Mouse (Mus musculus): ENCODE measurements at regions not wholly inside any gene's neighbourhood (a gene's known extent, or its start where the extent isn't known, plus 50 kb on each side); places are given as distances from the start of the nearest gene placed in this dataset.
"Not testable (repeated sequence)": the region's sequence is repeated elsewhere in the genome, so short reads cannot be mapped to it uniquely, and the experiment has no call there.

DNA sequence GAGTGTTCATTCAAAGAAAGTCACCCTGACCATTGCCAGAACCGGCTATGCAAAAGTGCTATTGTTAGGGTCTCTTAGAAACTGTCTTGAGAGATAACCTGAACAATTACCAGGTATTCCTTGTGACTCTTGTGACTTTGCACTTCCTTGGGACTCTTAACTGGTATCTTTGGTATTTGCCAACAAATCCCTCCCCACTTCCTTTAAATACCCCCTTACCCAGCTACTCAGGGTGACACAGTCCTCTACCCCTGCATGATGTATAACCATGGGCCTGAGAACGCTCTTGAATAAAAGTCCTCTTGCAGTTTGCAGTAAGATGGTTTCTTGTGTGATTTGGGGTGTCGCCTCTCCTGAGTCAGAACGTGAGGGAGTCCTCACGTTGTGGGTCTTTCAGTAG, 371.5 kb upstream of the 1700008P02Rik start:
- not testable (repeated sequence) for H3K9ac ChIP-seq; H3K27ac ChIP-seq (replicated peaks); H3K9me3 ChIP-seq (replicated peaks); H3K4me2 ChIP-seq (replicated peaks); ATAC-seq (ENCODE audit: insufficient number of reproducible peaks, low FRiP score, low TSS enrichment, low read depth); H3K36me3 ChIP-seq; H3K27me3 ChIP-seq; H3K4me3 ChIP-seq (replicated peaks); H3K4me1 ChIP-seq
- 79% methylated on average over 5 of the region's 5 CpGs for WGBS

DNA sequence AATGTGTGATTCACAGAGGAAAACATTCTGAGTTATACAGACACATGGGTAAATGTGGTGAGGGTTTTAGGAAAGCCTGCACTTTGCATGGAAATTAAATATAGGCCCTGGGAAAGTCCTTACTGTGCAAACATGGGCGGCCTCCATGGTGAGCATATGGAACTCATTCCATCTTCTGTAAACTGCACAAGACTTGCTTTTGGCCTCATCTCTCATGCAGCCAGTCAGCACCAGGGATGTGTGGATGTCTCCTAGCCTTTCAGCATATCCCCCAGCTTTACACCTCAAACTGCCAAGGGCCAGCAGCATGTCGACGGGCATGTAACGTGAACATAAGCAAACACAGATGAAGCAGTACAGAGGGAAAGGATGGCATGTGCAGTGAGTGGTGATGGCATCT, 364.7 kb upstream of the 1700008P02Rik start:
- Histone ChIP-seq H3K36me3 (no peaks in the 10 kb centered on the region), H3K4me2 (replicated peaks) (no peak overlapping the region), H3K4me1 (no peaks in the 10 kb centered on the region), H3K27ac (replicated peaks) (0 out of 2 replicates have a peak overlapping the region, but pooled peaks have one; percentile 44), H3K27me3 (no peaks in the 10 kb centered on the region), H3K9me3 (replicated peaks) (no peaks in the 10 kb centered on the region), H3K9ac (no peak overlapping the region), H3K4me3 (replicated peaks) (no peak overlapping the region)
- ATAC-seq (ENCODE audit: insufficient number of reproducible peaks, low FRiP score, low TSS enrichment, low read depth): peak; percentile 75
- WGBS: 30% methylated on average over 4 of the region's 4 CpGs

DNA sequence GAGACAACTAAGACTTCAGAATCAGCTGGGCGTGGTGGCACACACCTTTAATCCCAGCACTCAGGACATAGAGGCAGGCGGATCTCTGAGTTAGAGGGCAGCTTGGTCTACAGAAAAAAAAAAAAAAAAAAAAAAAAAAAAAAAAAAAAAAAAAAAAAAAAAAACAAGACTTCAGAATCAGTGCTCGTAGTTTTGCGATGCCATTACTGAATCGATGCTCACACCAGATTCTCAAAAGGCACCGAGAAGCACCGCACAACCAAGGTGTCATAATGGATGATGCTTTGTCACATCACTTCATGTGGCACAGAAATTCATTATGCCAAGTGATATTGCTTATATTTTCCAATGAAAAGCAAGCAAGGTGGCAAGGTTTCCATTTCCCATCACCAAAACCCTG, 337.4 kb upstream of the 1700008P02Rik start:
- Histone ChIP-seq H3K27me3 (no peaks in the 10 kb centered on the region), H3K9me3 (replicated peaks) (no peaks in the 10 kb centered on the region), H3K9ac (no peak overlapping the region), H3K4me1 (no peaks in the 10 kb centered on the region), H3K4me3 (replicated peaks) (no peak overlapping the region), H3K27ac (replicated peaks) (no peak overlapping the region), H3K4me2 (replicated peaks) (no peak overlapping the region), H3K36me3 (no peaks in the 10 kb centered on the region)
- 90% methylated on average over 7 of the region's 7 CpGs for WGBS
- no peak for ATAC-seq (ENCODE audit: insufficient number of reproducible peaks, low FRiP score, low TSS enrichment, low read depth)

DNA sequence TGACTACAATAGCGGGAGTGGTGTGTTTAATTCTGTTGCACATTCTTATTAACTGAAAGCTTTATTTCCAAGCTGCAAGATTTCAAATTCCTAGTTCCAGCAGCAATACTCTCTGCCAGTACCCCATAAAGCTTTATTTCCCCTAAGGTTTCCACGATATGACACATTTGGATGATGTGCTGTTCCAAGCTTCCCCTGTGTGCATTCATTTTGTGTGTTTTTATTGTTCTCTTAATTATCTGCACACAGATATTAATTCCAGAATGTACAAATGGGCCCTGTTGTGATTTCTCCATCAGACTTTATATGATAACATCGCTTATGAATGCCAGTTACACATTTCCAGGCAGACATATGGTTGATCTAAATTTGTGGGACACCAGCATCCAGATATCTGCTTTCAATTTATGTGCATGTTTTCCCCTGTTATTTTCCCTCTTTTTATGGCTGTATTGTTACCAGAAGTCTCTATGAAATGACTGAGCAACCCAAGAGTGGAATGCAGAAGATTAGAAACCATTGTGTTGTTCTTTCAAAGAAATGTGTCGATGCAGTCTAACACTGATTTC, 312.4 kb upstream of the 1700008P02Rik start:
- Histone ChIP-seq H3K27me3 (no peaks in the 10 kb centered on the region), H3K4me2 (replicated peaks) (no peak overlapping the region), H3K4me1 (no peaks in the 10 kb centered on the region), H3K9ac (no peak overlapping the region), H3K9me3 (replicated peaks) (no peaks in the 10 kb centered on the region), H3K27ac (replicated peaks) (no peak overlapping the region), H3K36me3 (no peaks in the 10 kb centered on the region), H3K4me3 (replicated peaks) (no peak overlapping the region)
- 43% methylated on average over 4 of the region's 4 CpGs for WGBS
- ATAC-seq (ENCODE audit: insufficient number of reproducible peaks, low FRiP score, low TSS enrichment, low read depth): no peak

DNA sequence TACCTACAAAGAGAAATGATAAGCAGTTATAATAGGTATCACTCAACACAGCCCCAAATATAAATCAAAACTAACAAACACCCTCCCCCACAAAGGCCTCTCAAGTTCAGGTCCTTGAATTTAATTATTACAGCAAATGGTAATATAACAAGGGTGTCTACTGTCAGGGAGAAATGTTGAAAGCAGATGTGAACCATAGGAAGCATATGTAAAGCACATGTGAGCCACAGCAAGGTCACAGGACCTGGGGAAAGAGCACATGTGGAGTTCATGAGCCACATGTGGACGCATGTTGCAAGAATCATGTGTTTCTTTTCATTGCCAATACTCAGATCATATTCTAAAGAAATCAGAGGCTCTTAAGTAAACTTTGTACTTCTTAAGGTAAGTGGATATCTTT, 306.5 kb upstream of the 1700008P02Rik start:
- H3K36me3 ChIP-seq: no peaks in the 10 kb centered on the region
- no peak overlapping the region for H3K4me3 ChIP-seq (replicated peaks)
- ATAC-seq (ENCODE audit: insufficient number of reproducible peaks, low FRiP score, low TSS enrichment, low read depth): no peak
- H3K4me2 ChIP-seq (replicated peaks): no peak overlapping the region
- no peaks in the 10 kb centered on the region for H3K4me1 ChIP-seq
- H3K27ac ChIP-seq (replicated peaks): no peak overlapping the region
- H3K9me3 ChIP-seq (replicated peaks): no peaks in the 10 kb centered on the region
- H3K27me3 ChIP-seq: no peaks in the 10 kb centered on the region
- 18% methylated on average over 1 of the region's 1 CpGs for WGBS
- H3K9ac ChIP-seq: no peak overlapping the region

DNA sequence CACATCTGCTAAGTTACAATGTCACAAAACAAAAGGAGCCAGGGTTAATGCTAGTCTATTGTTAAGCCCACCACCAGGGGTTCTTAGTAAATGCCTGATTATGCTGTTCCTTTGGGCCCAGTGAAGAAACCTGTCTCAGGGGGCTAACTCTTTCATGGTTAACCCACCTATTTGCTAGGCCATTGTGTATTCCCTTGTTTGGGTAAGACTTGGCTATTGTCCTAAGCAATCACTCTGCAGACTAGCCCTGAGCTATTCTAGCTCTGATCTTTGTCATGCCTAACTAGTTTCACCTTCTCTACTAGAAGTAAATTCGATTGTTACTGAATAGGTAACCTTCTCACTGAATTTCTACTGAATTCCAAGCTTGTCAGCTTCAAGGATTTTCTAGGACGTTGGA, 302.4 kb upstream of the 1700008P02Rik start:
- H3K4me2 ChIP-seq (replicated peaks); H3K9me3 ChIP-seq (replicated peaks); H3K27me3 ChIP-seq; H3K27ac ChIP-seq (replicated peaks); H3K4me1 ChIP-seq; H3K36me3 ChIP-seq; ATAC-seq (ENCODE audit: insufficient number of reproducible peaks, low FRiP score, low TSS enrichment, low read depth); H3K4me3 ChIP-seq (replicated peaks); H3K9ac ChIP-seq: not testable (repeated sequence)
- WGBS: 54% methylated on average over 2 of the region's 2 CpGs

DNA sequence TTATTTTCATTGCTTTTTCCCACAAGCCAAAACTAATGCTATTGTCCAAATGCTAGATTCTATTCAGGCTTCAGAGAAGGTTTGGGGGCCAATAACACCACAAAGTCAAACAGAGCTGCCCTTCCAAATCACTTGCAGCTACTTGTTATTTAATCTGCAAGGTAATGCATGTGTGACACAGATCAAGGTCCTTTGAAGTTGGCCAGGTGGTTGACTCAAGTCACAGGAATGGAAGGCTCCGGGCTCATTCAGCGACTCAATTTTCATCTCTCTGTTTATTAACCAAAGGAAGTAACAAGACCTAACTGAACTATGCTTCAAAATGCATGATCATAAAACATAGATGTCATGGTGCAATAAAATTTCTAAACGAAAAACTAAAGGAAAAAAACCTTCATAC, 300.0 kb upstream of the 1700008P02Rik start:
- Histone ChIP-seq H3K36me3 (no peaks in the 10 kb centered on the region), H3K4me3 (replicated peaks) (no peak overlapping the region), H3K4me1 (no peaks in the 10 kb centered on the region), H3K4me2 (replicated peaks) (no peak overlapping the region), H3K27me3 (no peaks in the 10 kb centered on the region), H3K9ac (no peak overlapping the region), H3K27ac (replicated peaks) (no peak overlapping the region), H3K9me3 (replicated peaks) (no peaks in the 10 kb centered on the region)
- WGBS: 23% methylated on average over 3 of the region's 3 CpGs
- no peak for ATAC-seq (ENCODE audit: insufficient number of reproducible peaks, low FRiP score, low TSS enrichment, low read depth)

DNA sequence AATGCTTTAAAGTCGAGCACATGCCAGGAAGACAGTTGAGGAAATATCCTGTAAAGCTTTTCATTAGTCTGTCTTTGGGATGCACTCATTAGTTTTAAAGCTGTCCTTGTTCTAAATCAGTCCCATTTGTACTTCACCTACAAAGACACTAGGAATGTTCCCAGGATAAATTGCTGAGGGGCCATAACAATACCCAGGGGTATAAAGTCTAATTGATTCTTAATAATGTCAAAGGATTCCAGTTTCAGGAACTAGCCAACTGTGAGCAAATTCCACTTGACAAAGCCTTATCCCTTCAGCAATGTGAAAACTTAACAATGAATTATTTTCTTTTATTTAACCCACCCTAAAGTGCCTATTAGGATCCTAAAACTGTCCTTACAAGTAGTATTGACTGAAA, 267.7 kb upstream of the 1700008P02Rik start:
- Histone ChIP-seq H3K4me1 (no peaks in the 10 kb centered on the region), H3K9ac (no peak overlapping the region), H3K4me3 (replicated peaks) (no peak overlapping the region), H3K4me2 (replicated peaks) (no peak overlapping the region), H3K36me3 (no peaks in the 10 kb centered on the region), H3K27me3 (no peaks in the 10 kb centered on the region), H3K9me3 (replicated peaks) (no peaks in the 10 kb centered on the region), H3K27ac (replicated peaks) (no peak overlapping the region)
- WGBS: 43% methylated on average over 1 of the region's 1 CpGs
- no peak for ATAC-seq (ENCODE audit: insufficient number of reproducible peaks, low FRiP score, low TSS enrichment, low read depth)

DNA sequence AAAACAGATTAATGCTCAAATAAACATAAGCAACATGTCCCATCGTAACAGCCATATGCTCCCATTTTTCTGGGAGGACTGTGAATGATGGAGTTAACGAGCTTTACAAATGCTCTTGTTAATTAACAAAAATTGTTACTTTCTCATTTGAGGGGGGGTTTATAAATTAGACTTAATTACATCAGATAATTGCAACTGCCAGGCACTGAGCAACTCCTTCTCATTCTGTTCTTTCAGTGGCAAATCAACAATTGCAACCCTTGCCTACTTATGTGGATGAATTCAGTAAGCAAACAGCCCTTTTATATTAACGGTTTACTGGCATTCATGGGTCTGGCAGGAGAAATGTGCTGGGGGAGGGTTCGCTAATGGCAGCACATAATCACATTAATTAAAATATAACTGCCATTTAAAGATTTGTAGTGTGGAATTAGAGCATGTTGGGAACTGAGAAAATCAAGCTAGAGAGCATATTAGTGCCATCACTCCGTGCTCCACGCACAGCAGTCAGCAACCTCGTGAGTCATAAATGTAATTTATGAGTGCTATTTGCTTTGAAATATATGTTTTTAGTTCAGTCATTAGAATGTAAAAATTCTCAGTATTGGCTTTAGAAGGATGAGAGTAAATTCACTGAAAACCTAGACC, 266.9 kb upstream of the 1700008P02Rik start:
- no peaks in the 10 kb centered on the region for H3K36me3 ChIP-seq
- H3K4me3 ChIP-seq (replicated peaks): no peak overlapping the region
- H3K27ac ChIP-seq (replicated peaks): no peak overlapping the region
- H3K9ac ChIP-seq: no peak overlapping the region
- ATAC-seq (ENCODE audit: insufficient number of reproducible peaks, low FRiP score, low TSS enrichment, low read depth): no peak
- no peak overlapping the region for H3K4me2 ChIP-seq (replicated peaks)
- no peaks in the 10 kb centered on the region for H3K27me3 ChIP-seq
- H3K9me3 ChIP-seq (replicated peaks): no peaks in the 10 kb centered on the region
- WGBS: 70% methylated on average over 7 of the region's 7 CpGs
- no peaks in the 10 kb centered on the region for H3K4me1 ChIP-seq

DNA sequence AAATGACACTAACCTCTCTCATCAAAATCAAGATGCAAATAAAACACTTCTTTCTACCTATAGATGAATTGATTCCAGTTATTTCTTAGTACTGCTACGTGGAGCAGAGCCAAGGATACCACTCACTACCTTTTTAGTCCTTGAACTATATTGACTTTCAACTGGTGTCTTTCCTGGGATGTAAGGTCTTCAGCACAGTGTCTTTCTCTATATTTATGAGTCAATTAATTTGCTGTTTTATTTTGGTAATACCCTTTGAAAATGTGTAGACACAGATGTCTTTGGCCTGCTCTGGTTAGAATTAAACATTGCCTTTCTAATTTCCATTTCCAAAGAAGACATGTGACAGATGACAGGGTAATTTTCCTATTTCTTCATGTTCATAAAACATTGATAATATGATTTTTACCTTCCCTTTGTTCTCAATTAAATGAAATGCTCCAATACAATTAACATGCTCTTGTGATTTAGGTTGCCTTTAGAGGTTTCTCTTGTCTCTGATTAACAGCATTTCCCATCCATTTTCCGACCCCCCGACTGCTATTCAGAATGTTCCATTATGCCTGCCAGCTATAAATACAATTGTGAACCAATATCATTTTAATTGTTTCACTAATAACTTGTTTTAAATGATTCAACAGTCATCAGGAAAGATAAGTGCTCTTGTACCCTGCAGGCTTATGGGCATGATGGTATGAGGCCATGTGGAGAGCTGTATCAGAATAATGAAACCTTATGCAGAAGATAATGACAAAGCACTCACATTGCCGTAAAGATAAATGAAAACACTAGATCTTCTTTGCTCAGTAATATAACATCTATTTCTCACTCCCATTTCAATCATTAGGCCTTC, 266.2 kb upstream of the 1700008P02Rik start:
- H3K4me3 ChIP-seq (replicated peaks): no peak overlapping the region
- no peak for ATAC-seq (ENCODE audit: insufficient number of reproducible peaks, low FRiP score, low TSS enrichment, low read depth)
- 68% methylated on average over 4 of the region's 4 CpGs for WGBS
- no peaks in the 10 kb centered on the region for H3K27me3 ChIP-seq
- no peak overlapping the region for H3K27ac ChIP-seq (replicated peaks)
- H3K9me3 ChIP-seq (replicated peaks): no peaks in the 10 kb centered on the region
- no peak overlapping the region for H3K9ac ChIP-seq
- H3K36me3 ChIP-seq: no peaks in the 10 kb centered on the region
- no peak overlapping the region for H3K4me2 ChIP-seq (replicated peaks)
- H3K4me1 ChIP-seq: no peaks in the 10 kb centered on the region

DNA sequence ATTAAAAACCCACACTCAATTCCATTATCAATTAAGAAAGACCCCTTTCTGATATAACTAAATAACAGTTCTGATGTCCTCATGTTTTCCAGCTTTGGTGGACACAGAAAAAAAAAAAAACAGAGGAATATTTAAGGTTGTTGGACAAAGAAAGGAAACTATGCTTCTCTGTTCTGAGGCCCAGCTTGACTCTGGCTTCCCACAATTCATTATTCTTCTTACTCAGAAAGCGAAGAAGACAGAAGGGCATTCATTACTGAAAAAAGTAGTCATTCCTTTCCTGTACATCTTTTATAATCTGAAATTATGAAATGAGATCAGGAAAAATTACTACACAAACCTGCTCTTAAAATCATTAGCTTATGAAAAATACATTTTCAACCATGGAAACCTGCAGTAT, 263.2 kb upstream of the 1700008P02Rik start:
- H3K4me1 ChIP-seq: no peaks in the 10 kb centered on the region
- H3K9ac ChIP-seq: no peak overlapping the region
- no peak overlapping the region for H3K4me2 ChIP-seq (replicated peaks)
- no peak overlapping the region for H3K4me3 ChIP-seq (replicated peaks)
- no peaks in the 10 kb centered on the region for H3K9me3 ChIP-seq (replicated peaks)
- WGBS: 72% methylated on average over 1 of the region's 1 CpGs
- H3K36me3 ChIP-seq: no peaks in the 10 kb centered on the region
- no peaks in the 10 kb centered on the region for H3K27me3 ChIP-seq
- no peak overlapping the region for H3K27ac ChIP-seq (replicated peaks)
- ATAC-seq (ENCODE audit: insufficient number of reproducible peaks, low FRiP score, low TSS enrichment, low read depth): no peak

All from embryonic facial prominence, embryonic 15.5 days (tissue).